Mouse (Mus musculus): ENCODE data around the gene Olfr414. TPM values are rescaled to one million over a fixed set of nuclear protein-coding genes. Genes with fewer than 3 reads are reported as not detected.

Olfr414 gene
- polyA plus RNA-seq, 1 experiment from 2014 or later = not detected

DNA sequence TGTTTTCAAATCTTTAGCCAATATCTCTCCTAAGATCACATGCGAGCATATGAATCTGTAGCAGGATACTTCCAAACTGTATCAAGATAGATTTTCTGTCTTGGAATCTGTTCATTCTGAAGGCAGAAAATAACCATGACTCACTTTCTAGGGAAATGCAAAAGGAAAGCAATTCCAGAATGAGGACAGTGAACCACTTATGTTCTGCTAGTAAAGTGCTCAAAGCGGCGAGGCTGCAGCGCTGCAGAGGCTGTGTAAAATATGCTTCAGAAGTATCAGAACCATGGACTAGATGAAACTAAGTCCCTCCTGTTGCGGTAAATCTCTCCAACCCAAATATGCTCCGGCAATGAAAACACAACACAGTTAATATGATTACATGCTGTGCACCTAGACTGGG, 58.7 kb downstream of the Olfr414 start:
- Histone ChIP-seq H3K4me1 (no peaks in the 10 kb centered on the region), H3K9me3 (no peaks in the 10 kb centered on the region), H3K4me3 (no peak overlapping the region), H3K36me3 (no peaks in the 10 kb centered on the region), H3K27ac (no peak overlapping the region), H3K27me3 (no peaks in the 10 kb centered on the region), H3K9ac (no peak overlapping the region), H3K4me2 (replicated peaks) (no peak overlapping the region)
- ATAC-seq (ENCODE audit: insufficient number of reproducible peaks, insufficient read depth, low FRiP score, low TSS enrichment) = no peak
- 85% methylated on average over 6 of the region's 6 CpGs for WGBS

Other genes starting within 250 kb of the Olfr414 start
- not detected in 2 replicates for gene Olfr419, start 172.0 kb upstream of the Olfr414 start, polyA plus RNA-seq (2016; fragmentation: Nextera tagmentation; extraction: Ambion mirVana)
- gene Mptx1, start 93.5 kb upstream of the Olfr414 start, polyA plus RNA-seq (2016; fragmentation: Nextera tagmentation; extraction: Ambion mirVana) = not detected in 2 replicates
- not detected in 2 replicates for gene Olfr417, start 58.9 kb upstream of the Olfr414 start, polyA plus RNA-seq (2016; fragmentation: Nextera tagmentation; extraction: Ambion mirVana)
- gene Olfr248, start 33.0 kb upstream of the Olfr414 start, polyA plus RNA-seq (2016; fragmentation: Nextera tagmentation; extraction: Ambion mirVana) = not detected in 2 replicates
- not detected in 2 replicates for gene Olfr220, start 18.0 kb downstream of the Olfr414 start, polyA plus RNA-seq (2016; fragmentation: Nextera tagmentation; extraction: Ambion mirVana)
- gene Fmn2, start 77.8 kb downstream of the Olfr414 start, polyA plus RNA-seq (2016; fragmentation: Nextera tagmentation; extraction: Ambion mirVana) = 3.1 and 3.4 TPM in 2 replicates